Mouse (Mus musculus): Measurements from ENCODE around the gene Gatd1.

GRCm38 (mm10) chr7:141453636-141454035 is 39.7 kb upstream of the Gatd1 start:
- TF ChIP-seq POLR2A (IDR thresholded peaks at IDR 0.05; ENCODE audit: insufficient read depth, low read length) (no peak), CTCF (IDR thresholded peaks at IDR 0.05; ENCODE audit: low read depth, low read length) (no peak), EP300 (IDR thresholded peaks at IDR 0.05; ENCODE audit: insufficient read depth, low read depth, low read length) (no peak)
